12 mouse cellular contexts compared by ENCODE assay signal in genomic region chr15:80615636-80616383, GRCm38 (mm10). TPM values are rescaled to one million over a fixed set of nuclear protein-coding genes. Genes with fewer than 3 reads are reported as not detected.
DNase-seq lines count a peak whose midpoint lies in the region; ATAC-seq lines count a peak whose summit lies in the region.
"Had no signal": no experiment of that assay in that cellular context is flagged by ENCODE, and none has a peak within 500 bp of the region (broad histone marks: within the 10 kb centered on the region; RNA-seq: fewer than 3 reads in every experiment).

No protein-coding gene starts in this region.

- H3K4me1 ChIP-seq in heart, embryonic 13.5 days = peaks cover 22% of the 10 kb centered on the region
- peaks cover 20% of the 10 kb centered on the region for H3K4me1 ChIP-seq in hindbrain, embryonic 15.5 days (replicated peaks)
- H3K4me1 ChIP-seq in neural tube, embryonic 13.5 days (replicated peaks) = peaks cover 31% of the 10 kb centered on the region

- H3K27ac ChIP-seq in heart, embryonic 13.5 days (replicated peaks) = no peak overlapping the region
- 0 out of 2 replicates have a peak overlapping the region, but pooled peaks have one; percentile 11 for H3K27ac ChIP-seq in hindbrain, embryonic 15.5 days (replicated peaks)
- no peak overlapping the region for H3K27ac ChIP-seq in neural tube, embryonic 13.5 days (replicated peaks)

- no peak for DNase-seq in heart, postnatal 4 days
- peak; percentile 65 for DNase-seq in brain, adult 2 months (ENCODE audit: low read depth, low spot score)
- no peak for DNase-seq in gastrocnemius, postnatal 25 days
- no peak for DNase-seq in kidney, postnatal 4 days
- DNase-seq in lung, postnatal 36 days = no peak
- DNase-seq: adrenal gland, postnatal 25 days; kidney, postnatal 14 days had no signal

- no peak for ATAC-seq in heart, embryonic 13.5 days (ENCODE audit: extremely low read depth, insufficient number of reproducible peaks, low FRiP score, low TSS enrichment)
- ATAC-seq in hindbrain, embryonic 15.5 days (ENCODE audit: low FRiP score, low read depth) = no peak
- ATAC-seq in neural tube, embryonic 13.5 days (ENCODE audit: low read depth) = no peak

- peak overlapping the region; percentile 45; the same call in 1 of the 2 replicates for H3K9ac ChIP-seq in heart, embryonic 13.5 days
- no peak overlapping the region for H3K9ac ChIP-seq in hindbrain, embryonic 15.5 days
- no peak overlapping the region for H3K9ac ChIP-seq in neural tube, embryonic 13.5 days

- peak overlapping the region; percentile 46 for H3K4me2 ChIP-seq in heart, embryonic 13.5 days
- H3K4me2 ChIP-seq in hindbrain, embryonic 15.5 days = peak overlapping the region; percentile 25
- peak overlapping the region; percentile 1; the same call in 1 of the 2 replicates for H3K4me2 ChIP-seq in neural tube, embryonic 13.5 days

- peaks cover 44% of the 10 kb centered on the region for H3K27me3 ChIP-seq in heart, embryonic 13.5 days (replicated peaks)
- peaks cover 6% of the 10 kb centered on the region for H3K27me3 ChIP-seq in hindbrain, embryonic 15.5 days
- peaks cover 10% of the 10 kb centered on the region for H3K27me3 ChIP-seq in neural tube, embryonic 13.5 days
- H3K27me3 ChIP-seq: CH12.LX had no signal

- H3K4me3 ChIP-seq in heart, embryonic 13.5 days = 0 out of 2 replicates have a peak overlapping the region, but pooled peaks have one; percentile 4
- H3K4me3 ChIP-seq in hindbrain, embryonic 15.5 days = no peak overlapping the region
- H3K4me3 ChIP-seq in neural tube, embryonic 13.5 days = no peak overlapping the region

- no peaks in the 10 kb centered on the region for H3K36me3 ChIP-seq in heart, embryonic 13.5 days
- H3K36me3 ChIP-seq in hindbrain, embryonic 15.5 days = no peaks in the 10 kb centered on the region
- no peaks in the 10 kb centered on the region for H3K36me3 ChIP-seq in neural tube, embryonic 13.5 days

- WGBS in heart, embryonic 13.5 days = 10% methylated on average over 16 of the region's 17 CpGs
- WGBS in hindbrain, embryonic 15.5 days = 6% methylated on average over 16 of the region's 17 CpGs
- WGBS in neural tube, embryonic 13.5 days = 6% methylated on average over 17 of the region's 17 CpGs

- no peaks in the 10 kb centered on the region for H3K9me3 ChIP-seq in heart, embryonic 13.5 days
- no peaks in the 10 kb centered on the region for H3K9me3 ChIP-seq in hindbrain, embryonic 15.5 days
- no peaks in the 10 kb centered on the region for H3K9me3 ChIP-seq in neural tube, embryonic 13.5 days

RNA-seq across cellular contexts. Expression of gene Grap2, which starts 43.4 kb away (rescaled TPM):
- polyA plus RNA-seq in heart, embryonic 13.5 days (2015; fragmentation: Nextera tagmentation; extraction: Ambion mirVana) = 4.9 and 8.8 TPM in 2 replicates
- 1 to 10 TPM in 1 of 2 experiments, under 1 TPM in 1; 0.62 to 1.2 TPM for total RNA-seq in heart, postnatal 4 days (2021)
- 0.25 and 0.30 TPM in 2 replicates for polyA plus RNA-seq in hindbrain, embryonic 15.5 days (2015; fragmentation: Nextera tagmentation; extraction: Ambion mirVana)
- polyA plus RNA-seq in neural tube, embryonic 13.5 days (2015; fragmentation: Nextera tagmentation; extraction: Ambion mirVana) = 0.50 and 0.83 TPM in 2 replicates
- under 1 TPM; 0.08 to 0.32 TPM for total RNA-seq in gastrocnemius, postnatal 25 days (2021)

RNA-seq across cellular contexts. Expression of gene Enthd1, which starts 50.9 kb away (rescaled TPM):
- not detected in 2 replicates for polyA plus RNA-seq in heart, embryonic 13.5 days (2015; fragmentation: Nextera tagmentation; extraction: Ambion mirVana)
- total RNA-seq in heart, postnatal 4 days (2021) = not detected
- not detected in 2 replicates for polyA plus RNA-seq in hindbrain, embryonic 15.5 days (2015; fragmentation: Nextera tagmentation; extraction: Ambion mirVana)
- not detected in 2 replicates for polyA plus RNA-seq in neural tube, embryonic 13.5 days (2015; fragmentation: Nextera tagmentation; extraction: Ambion mirVana)
- not detected for total RNA-seq in gastrocnemius, postnatal 25 days (2021)
- total RNA-seq: adrenal gland, postnatal 25 days; CH12.LX had no signal
- polyA plus RNA-seq: lung, embryonic 16.5 days had no signal

RNA-seq across cellular contexts. Expression of gene Fam83f, which starts 55.8 kb away (rescaled TPM):
- polyA plus RNA-seq in heart, embryonic 13.5 days (2015; fragmentation: Nextera tagmentation; extraction: Ambion mirVana) = 0.13 and 0.14 TPM in 2 replicates
- under 1 TPM; 0.17 to 0.23 TPM for total RNA-seq in heart, postnatal 4 days (2021)
- 0.09 and 0.35 TPM in 2 replicates for polyA plus RNA-seq in hindbrain, embryonic 15.5 days (2015; fragmentation: Nextera tagmentation; extraction: Ambion mirVana)
- polyA plus RNA-seq in neural tube, embryonic 13.5 days (2015; fragmentation: Nextera tagmentation; extraction: Ambion mirVana) = 0.22 and 0.28 TPM in 2 replicates
- under 1 TPM; 0.11 to 0.13 TPM for total RNA-seq in gastrocnemius, postnatal 25 days (2021)
